Mouse (Mus musculus): ENCODE data around the gene Ano5. TPM values are rescaled to one million over a fixed set of nuclear protein-coding genes. Genes with fewer than 3 reads are reported as not detected.

The Ano5 gene
- 0.25 and 0.27 TPM in 2 replicates for polyA plus RNA-seq (2014; fragmentation: Nextera tagmentation; extraction: Ambion mirVana)

DNA sequence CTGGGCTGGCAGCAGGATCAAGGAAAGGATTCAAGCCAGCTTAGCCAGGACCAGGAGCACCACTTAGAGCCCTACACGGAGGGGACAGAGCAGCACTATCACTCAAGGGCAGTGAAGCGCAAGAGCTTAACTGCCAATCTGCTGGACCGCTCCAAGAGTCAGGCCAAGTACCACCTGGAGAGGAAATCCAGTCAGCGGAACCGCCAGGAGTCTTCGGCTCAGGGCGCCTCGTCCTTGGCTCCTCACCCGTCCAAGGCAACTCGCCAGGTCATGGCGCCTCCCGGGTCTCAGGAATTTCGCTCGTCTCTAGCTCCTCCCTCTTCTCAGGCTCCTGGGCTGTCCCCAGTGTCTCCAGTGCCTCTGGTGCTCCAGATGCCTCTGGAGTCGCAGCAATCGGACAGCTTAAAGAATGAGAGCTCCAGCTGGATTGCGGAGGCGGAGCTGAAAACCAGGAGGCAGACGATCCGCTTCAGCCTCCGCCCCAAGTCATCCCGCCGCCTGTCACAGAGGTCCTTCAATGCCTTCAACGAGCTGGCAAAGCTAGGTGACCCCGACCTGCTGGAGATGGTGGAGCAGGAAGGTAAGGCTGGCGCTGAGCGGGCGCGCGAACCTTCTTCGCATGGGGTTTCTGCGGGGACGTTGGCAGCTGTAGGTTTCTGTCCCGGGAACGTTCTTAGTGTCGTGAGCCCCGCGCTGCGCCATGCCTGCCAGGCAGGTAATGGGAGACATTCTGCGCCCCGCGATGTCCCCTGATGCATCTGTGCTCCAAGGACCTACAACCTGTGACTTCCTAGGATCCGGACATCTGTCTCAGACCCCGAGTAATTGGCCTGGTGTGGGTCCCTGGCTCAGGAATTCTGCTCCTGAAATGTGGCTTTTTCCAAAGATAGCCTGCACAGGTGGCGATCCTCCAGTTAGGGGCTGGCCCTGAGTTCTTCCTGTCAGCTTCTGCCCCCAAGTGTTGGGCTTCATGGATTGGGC, at the start of gene Ano5:
Ano5 (plus strand) TSS at position 359 of the 981 bp plus-strand sequence.
- H3K27me3 ChIP-seq (ENCODE audit: control insufficient read depth, insufficient read depth, low read length) = no peaks in the 10 kb centered on the region
- peak; percentile 78 for ATAC-seq (ENCODE audit: insufficient number of reproducible peaks, insufficient read depth, low FRiP score, low read depth)

DNA sequence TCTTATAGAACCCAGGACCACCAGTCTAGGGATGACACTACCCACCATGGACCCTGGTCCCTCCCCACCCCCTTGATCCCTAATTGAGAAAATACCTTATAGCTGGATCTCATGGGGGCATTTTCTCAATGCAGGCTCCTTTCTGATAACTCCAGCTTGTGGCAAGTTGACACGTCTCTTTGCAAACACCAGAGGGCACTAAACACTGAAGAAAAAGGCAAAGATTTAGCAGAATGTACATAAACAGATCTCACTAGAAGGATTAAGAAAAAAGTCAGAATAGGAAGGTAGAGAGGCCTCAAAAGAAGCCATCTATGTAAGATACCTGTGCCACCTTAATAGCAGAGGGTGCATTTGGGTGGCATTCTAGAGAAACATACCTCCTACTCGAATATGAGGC, 11.4 kb upstream of the Ano5 start:
- Histone ChIP-seq H3K36me3 (ENCODE audit: control insufficient read depth, insufficient read depth, low read length) (no peaks in the 10 kb centered on the region), H3K27me3 (ENCODE audit: control insufficient read depth, insufficient read depth, low read length) (no peaks in the 10 kb centered on the region), H3K4me2 (replicated peaks; ENCODE audit: low read depth, low read length) (no peak overlapping the region), H3K27ac (ENCODE audit: low read length) (no peak overlapping the region), H3K4me1 (ENCODE audit: control insufficient read depth, insufficient read depth, low read length) (0 out of 2 replicates have a peak, but pooled peaks cover under 1% of the 10 kb centered on the region), H3K4me3 (ENCODE audit: low read depth, low read length) (no peak overlapping the region), H3K9me3 (ENCODE audit: control insufficient read depth, low read depth, low read length) (no peaks in the 10 kb centered on the region), H3K9ac (replicated peaks; ENCODE audit: low read depth, low read length) (no peak overlapping the region)
- 35% methylated on average over 2 of the region's 2 CpGs for WGBS
- no peak for ATAC-seq (ENCODE audit: insufficient number of reproducible peaks, insufficient read depth, low FRiP score, low read depth)

More for the DNA sequence above, at the start of gene Ano5:
- H3K4me3 ChIP-seq (ENCODE audit: low read depth, low read length) = peak within 1 kb of the TSS; percentile 26
- H3K4me2 ChIP-seq (replicated peaks; ENCODE audit: low read depth, low read length) = peak within 1 kb of the TSS; percentile 57
- no peaks in the 10 kb centered on the region for H3K36me3 ChIP-seq (ENCODE audit: control insufficient read depth, insufficient read depth, low read length)
- no peak within 1 kb of the TSS for H3K27ac ChIP-seq (ENCODE audit: low read length)
- no peak within 1 kb of the TSS for H3K9ac ChIP-seq (replicated peaks; ENCODE audit: low read depth, low read length)
- H3K4me1 ChIP-seq (ENCODE audit: control insufficient read depth, insufficient read depth, low read length) = no peaks in the 10 kb centered on the region
- H3K9me3 ChIP-seq (ENCODE audit: control insufficient read depth, low read depth, low read length) = no peaks in the 10 kb centered on the region
- WGBS = 2% methylated on average over 45 of the region's 45 CpGs

GRCm38 (mm10) chr7:51503940-51504339, 6.9 kb upstream of the Ano5 start:
- peak; percentile 61; the same call in 1 of the 2 replicates for ATAC-seq (ENCODE audit: insufficient number of reproducible peaks, insufficient read depth, low FRiP score, low read depth)

DNA sequence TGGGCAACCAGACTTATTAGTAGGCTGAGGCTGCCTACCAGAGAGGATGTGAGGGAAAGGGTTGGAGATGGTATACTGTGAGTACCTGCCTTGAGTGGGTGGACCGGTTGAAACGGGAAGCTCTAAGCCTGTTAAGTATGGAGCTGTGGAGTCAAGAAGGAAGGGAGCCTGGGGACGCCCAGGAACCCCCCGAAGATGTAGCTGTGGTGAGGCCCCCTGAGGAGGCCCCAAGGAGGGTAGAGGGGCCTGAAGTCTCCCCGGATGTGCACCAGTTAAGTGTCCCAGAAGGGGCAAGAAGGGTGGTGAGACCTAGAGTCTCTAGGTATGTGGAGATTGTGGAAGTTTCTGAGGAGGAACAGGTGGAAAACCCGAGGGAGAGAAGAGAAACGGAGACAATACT, 682 bp upstream of the Ano5 start:
- H3K4me1 ChIP-seq (ENCODE audit: control insufficient read depth, insufficient read depth, low read length) = no peaks in the 10 kb centered on the region
- 80% methylated on average over 7 of the region's 7 CpGs for WGBS
- no peak overlapping the region for H3K9ac ChIP-seq (replicated peaks; ENCODE audit: low read depth, low read length)
- H3K27me3 ChIP-seq (ENCODE audit: control insufficient read depth, insufficient read depth, low read length) = no peaks in the 10 kb centered on the region
- no peak for ATAC-seq (ENCODE audit: insufficient number of reproducible peaks, insufficient read depth, low FRiP score, low read depth)
- 0 out of 2 replicates have a peak overlapping the region, but pooled peaks have one; percentile 26 for H3K4me3 ChIP-seq (ENCODE audit: low read depth, low read length)
- no peaks in the 10 kb centered on the region for H3K9me3 ChIP-seq (ENCODE audit: control insufficient read depth, low read depth, low read length)
- peak overlapping the region; percentile 57 for H3K4me2 ChIP-seq (replicated peaks; ENCODE audit: low read depth, low read length)
- no peaks in the 10 kb centered on the region for H3K36me3 ChIP-seq (ENCODE audit: control insufficient read depth, insufficient read depth, low read length)
- H3K27ac ChIP-seq (ENCODE audit: low read length) = no peak overlapping the region

More at GRCm38 (mm10) chr7:51503940-51504339, 6.9 kb upstream of the Ano5 start:
- no peak overlapping the region for H3K4me3 ChIP-seq (ENCODE audit: low read depth, low read length)
- H3K9ac ChIP-seq (replicated peaks; ENCODE audit: low read depth, low read length) = no peak overlapping the region
- H3K9me3 ChIP-seq (ENCODE audit: control insufficient read depth, low read depth, low read length) = no peaks in the 10 kb centered on the region
- no peaks in the 10 kb centered on the region for H3K27me3 ChIP-seq (ENCODE audit: control insufficient read depth, insufficient read depth, low read length)
- no peaks in the 10 kb centered on the region for H3K36me3 ChIP-seq (ENCODE audit: control insufficient read depth, insufficient read depth, low read length)
- H3K4me2 ChIP-seq (replicated peaks; ENCODE audit: low read depth, low read length) = no peak overlapping the region
- 0 out of 2 replicates have a peak, but pooled peaks cover 2% of the 10 kb centered on the region for H3K4me1 ChIP-seq (ENCODE audit: control insufficient read depth, insufficient read depth, low read length)
- H3K27ac ChIP-seq (ENCODE audit: low read length) = no peak overlapping the region
- WGBS = 35% methylated on average over 2 of the region's 2 CpGs

DNA sequence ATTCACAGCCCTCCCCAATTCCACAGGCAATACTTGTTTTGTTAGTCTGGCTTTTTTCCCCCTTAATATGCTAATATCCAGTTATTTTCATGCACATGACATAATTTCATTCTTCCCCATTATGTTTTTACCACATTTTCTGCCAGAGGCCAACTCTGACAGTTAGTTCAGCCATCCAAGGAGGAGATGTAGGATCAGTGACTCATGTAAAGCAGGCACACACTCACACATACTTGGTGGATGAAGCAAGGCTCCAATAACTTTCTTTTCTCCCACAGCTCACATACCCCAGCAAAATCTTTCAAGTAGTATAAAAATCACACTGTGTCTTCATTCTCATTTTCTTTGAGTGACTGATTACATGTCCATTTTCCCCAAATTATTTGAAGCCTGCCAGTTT, 28.5 kb downstream of the Ano5 start:
- Histone ChIP-seq H3K36me3 (ENCODE audit: control insufficient read depth, insufficient read depth, low read length) (no peaks in the 10 kb centered on the region), H3K9me3 (ENCODE audit: control insufficient read depth, low read depth, low read length) (no peaks in the 10 kb centered on the region), H3K4me2 (replicated peaks; ENCODE audit: low read depth, low read length) (no peak overlapping the region), H3K4me3 (ENCODE audit: low read depth, low read length) (no peak overlapping the region), H3K4me1 (ENCODE audit: control insufficient read depth, insufficient read depth, low read length) (no peaks in the 10 kb centered on the region), H3K27ac (ENCODE audit: low read length) (no peak overlapping the region), H3K9ac (replicated peaks; ENCODE audit: low read depth, low read length) (no peak overlapping the region), H3K27me3 (ENCODE audit: control insufficient read depth, insufficient read depth, low read length) (no peaks in the 10 kb centered on the region)
- no peak for ATAC-seq (ENCODE audit: insufficient number of reproducible peaks, insufficient read depth, low FRiP score, low read depth)

DNA sequence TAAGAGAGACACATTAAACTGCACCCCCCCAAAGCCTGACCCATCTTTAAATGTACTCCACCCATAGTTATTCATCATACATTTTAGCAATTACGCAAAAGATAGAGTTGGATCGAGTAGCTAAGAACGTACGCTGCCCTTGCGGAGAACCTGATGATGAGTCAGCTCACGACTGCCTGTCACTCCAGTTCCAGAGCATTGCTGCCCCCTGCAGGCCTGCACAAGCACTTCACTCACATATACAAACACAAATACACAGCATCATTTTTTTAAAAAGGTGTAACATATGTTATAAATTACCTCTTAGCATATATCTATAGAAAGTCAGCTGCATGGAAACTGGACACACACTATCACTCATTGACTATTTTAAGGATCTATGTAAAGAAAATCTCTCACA, 29.9 kb downstream of the Ano5 start:
- no peaks in the 10 kb centered on the region for H3K27me3 ChIP-seq (ENCODE audit: control insufficient read depth, insufficient read depth, low read length)
- WGBS = 65% methylated on average over 6 of the region's 6 CpGs
- no peaks in the 10 kb centered on the region for H3K4me1 ChIP-seq (ENCODE audit: control insufficient read depth, insufficient read depth, low read length)
- no peak overlapping the region for H3K4me3 ChIP-seq (ENCODE audit: low read depth, low read length)
- H3K36me3 ChIP-seq (ENCODE audit: control insufficient read depth, insufficient read depth, low read length) = no peaks in the 10 kb centered on the region
- no peak overlapping the region for H3K9ac ChIP-seq (replicated peaks; ENCODE audit: low read depth, low read length)
- H3K27ac ChIP-seq (ENCODE audit: low read length) = no peak overlapping the region
- H3K9me3 ChIP-seq (ENCODE audit: control insufficient read depth, low read depth, low read length) = no peaks in the 10 kb centered on the region
- no peak for ATAC-seq (ENCODE audit: insufficient number of reproducible peaks, insufficient read depth, low FRiP score, low read depth)
- H3K4me2 ChIP-seq (replicated peaks; ENCODE audit: low read depth, low read length) = no peak overlapping the region

DNA sequence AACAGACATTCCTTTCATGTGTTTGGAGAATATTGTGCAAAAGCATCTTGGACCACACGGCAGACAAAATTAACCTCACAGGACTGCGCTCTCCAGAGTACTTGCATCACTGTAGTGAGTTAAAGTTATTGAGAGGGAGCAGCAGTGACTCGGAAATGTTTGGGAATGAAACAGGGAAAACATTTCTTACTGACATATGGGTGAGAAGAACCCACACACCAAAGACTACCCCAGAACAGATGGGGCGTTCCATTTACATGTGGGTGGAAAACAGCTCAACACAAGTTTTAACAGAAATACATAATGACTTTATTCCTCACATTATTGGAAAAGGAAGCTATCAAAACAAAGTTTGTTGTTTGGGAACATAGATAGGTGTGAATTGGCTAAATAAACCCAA, 89.2 kb downstream of the Ano5 start:
- H3K4me1 ChIP-seq (ENCODE audit: control insufficient read depth, insufficient read depth, low read length) = no peaks in the 10 kb centered on the region
- no peak overlapping the region for H3K27ac ChIP-seq (ENCODE audit: low read length)
- no peaks in the 10 kb centered on the region for H3K9me3 ChIP-seq (ENCODE audit: control insufficient read depth, low read depth, low read length)
- H3K4me3 ChIP-seq (ENCODE audit: low read depth, low read length) = no peak overlapping the region
- H3K4me2 ChIP-seq (replicated peaks; ENCODE audit: low read depth, low read length) = no peak overlapping the region
- no peaks in the 10 kb centered on the region for H3K36me3 ChIP-seq (ENCODE audit: control insufficient read depth, insufficient read depth, low read length)
- no peaks in the 10 kb centered on the region for H3K27me3 ChIP-seq (ENCODE audit: control insufficient read depth, insufficient read depth, low read length)
- no peak overlapping the region for H3K9ac ChIP-seq (replicated peaks; ENCODE audit: low read depth, low read length)
- 72% methylated on average over 4 of the region's 4 CpGs for WGBS
- ATAC-seq (ENCODE audit: insufficient number of reproducible peaks, insufficient read depth, low FRiP score, low read depth) = no peak

DNA sequence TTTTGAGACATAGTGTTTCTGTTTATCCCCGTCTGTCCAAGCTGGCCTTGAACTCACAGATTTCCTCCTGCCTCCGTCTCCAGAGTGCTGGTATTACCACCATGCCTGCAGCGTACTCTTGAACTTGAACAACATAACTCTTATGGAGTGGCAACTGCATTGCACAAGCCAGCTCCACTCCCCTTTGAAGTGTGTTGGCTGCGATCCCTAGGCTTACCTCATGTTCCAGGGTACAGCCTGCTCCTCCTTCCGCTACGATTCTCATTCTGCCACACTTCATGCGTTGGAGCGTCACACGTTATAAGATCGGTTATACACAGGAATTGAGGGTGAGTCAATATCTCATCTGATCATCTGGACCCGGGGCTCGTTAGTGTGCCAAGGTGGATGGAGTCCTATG, 92.9 kb downstream of the Ano5 start:
- Histone ChIP-seq H3K4me1 (ENCODE audit: control insufficient read depth, insufficient read depth, low read length) (no peaks in the 10 kb centered on the region), H3K27ac (ENCODE audit: low read length) (no peak overlapping the region), H3K36me3 (ENCODE audit: control insufficient read depth, insufficient read depth, low read length) (no peaks in the 10 kb centered on the region), H3K4me3 (ENCODE audit: low read depth, low read length) (no peak overlapping the region), H3K9ac (replicated peaks; ENCODE audit: low read depth, low read length) (no peak overlapping the region), H3K27me3 (ENCODE audit: control insufficient read depth, insufficient read depth, low read length) (no peaks in the 10 kb centered on the region), H3K4me2 (replicated peaks; ENCODE audit: low read depth, low read length) (no peak overlapping the region), H3K9me3 (ENCODE audit: control insufficient read depth, low read depth, low read length) (no peaks in the 10 kb centered on the region)
- WGBS = 87% methylated on average over 12 of the region's 12 CpGs
- no peak for ATAC-seq (ENCODE audit: insufficient number of reproducible peaks, insufficient read depth, low FRiP score, low read depth)

Measured in stomach, embryonic 14.5 days (tissue).